24 mouse cellular contexts compared by ENCODE assay signal in the genomic region with DNA sequence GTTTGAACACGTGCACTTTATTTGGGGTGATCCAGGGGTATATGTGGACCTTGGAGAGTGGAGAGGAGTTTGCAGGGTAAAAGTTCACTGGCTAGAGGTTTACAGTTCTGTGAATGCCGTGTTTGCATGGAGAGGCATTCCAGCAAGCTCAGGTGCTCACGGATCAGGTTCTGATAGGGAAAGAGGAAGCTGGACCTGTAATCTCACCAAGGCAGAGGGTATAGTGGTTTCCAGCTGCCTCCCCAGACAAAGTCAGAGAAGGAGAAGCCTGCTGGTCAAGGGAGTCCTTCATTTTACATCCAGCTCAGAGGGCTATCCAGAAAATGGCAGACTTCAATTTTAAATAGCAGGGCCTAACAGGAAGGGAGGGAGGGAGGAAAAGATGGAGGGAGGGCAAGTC. TPM values are rescaled to one million over a fixed set of nuclear protein-coding genes. Genes with fewer than 3 reads are reported as not detected.
A peak's percentile ranks its signal among the peaks of the same experiment; 100 is the strongest.
DNase-seq lines count a peak whose midpoint lies in the region; ATAC-seq lines count a peak whose summit lies in the region.
"Had no signal": no experiment of that assay in that cellular context is flagged by ENCODE, and none has a peak within 500 bp of the region (broad histone marks: within the 10 kb centered on the region; RNA-seq: fewer than 3 reads in every experiment).

No protein-coding gene starts in this region.

- no peak for ATAC-seq in forebrain, embryonic 11.5 days (replicated peaks; ENCODE audit: low FRiP score)
- peak; percentile 69 for ATAC-seq in common myeloid progenitor, adult 5-6 weeks (replicated peaks; ENCODE audit: low read depth, poor library complexity, severe bottlenecking)
- ATAC-seq in megakaryocyte progenitor cell, adult 5-6 weeks (replicated peaks; ENCODE audit: poor library complexity), result 0 out of 2 replicates have a peak, but pooled peaks have one; percentile 39
- ATAC-seq: activated CD4-positive, CD25-positive, alpha-beta regulatory T cell, adult 4 months; forebrain, embryonic 13.5 days; forebrain, embryonic 15.5 days; forebrain, postnatal 0 days; Patski had no signal

- no peak overlapping the region for H3K4me2 ChIP-seq in forebrain, embryonic 11.5 days (ENCODE audit: low read depth, low read length, severe bottlenecking)
- H3K4me2 ChIP-seq: embryonic facial prominence, embryonic 12.5 days; forebrain, embryonic 13.5 days; forebrain, embryonic 15.5 days had no signal

- H3K27me3 ChIP-seq in forebrain, embryonic 10.5 days (ENCODE audit: poor library complexity, severe bottlenecking), result peaks cover 66% of the 10 kb centered on the region
- no peaks in the 10 kb centered on the region for H3K27me3 ChIP-seq in forebrain, embryonic 11.5 days (ENCODE audit: control insufficient read depth, insufficient read depth, low read length)
- H3K27me3 ChIP-seq: embryonic facial prominence, embryonic 12.5 days; forebrain, embryonic 13.5 days; forebrain, embryonic 15.5 days; Patski had no signal

- H3K27ac ChIP-seq in forebrain, embryonic 10.5 days, result peak overlapping the region; percentile 35; the same call in 1 of the 2 replicates
- no peak overlapping the region for H3K27ac ChIP-seq in forebrain, embryonic 11.5 days (ENCODE audit: low read depth, low read length)
- H3K27ac ChIP-seq: embryonic facial prominence, embryonic 10.5 days; embryonic facial prominence, embryonic 12.5 days; forebrain, embryonic 13.5 days; forebrain, embryonic 15.5 days had no signal

- no peak overlapping the region for H3K4me3 ChIP-seq in forebrain, embryonic 10.5 days
- no peak overlapping the region for H3K4me3 ChIP-seq in forebrain, embryonic 11.5 days (ENCODE audit: low read depth, low read length)
- H3K4me3 ChIP-seq: embryonic facial prominence, embryonic 10.5 days; embryonic facial prominence, embryonic 12.5 days; forebrain, embryonic 13.5 days; forebrain, embryonic 15.5 days had no signal

- no peaks in the 10 kb centered on the region for H3K9me3 ChIP-seq in forebrain, embryonic 10.5 days
- no peaks in the 10 kb centered on the region for H3K9me3 ChIP-seq in forebrain, embryonic 11.5 days (ENCODE audit: control insufficient read depth, low read length)
- H3K9me3 ChIP-seq: embryonic facial prominence, embryonic 10.5 days; embryonic facial prominence, embryonic 12.5 days; forebrain, embryonic 13.5 days; forebrain, embryonic 15.5 days had no signal

- 84% methylated on average over 3 of the region's 3 CpGs for WGBS in forebrain, embryonic 10.5 days
- 80% methylated on average over 3 of the region's 3 CpGs for WGBS in forebrain, embryonic 11.5 days

- no peak overlapping the region for H3K9ac ChIP-seq in forebrain, embryonic 11.5 days (ENCODE audit: low read length)
- H3K9ac ChIP-seq: embryonic facial prominence, embryonic 12.5 days; forebrain, embryonic 13.5 days; forebrain, embryonic 15.5 days; forebrain, postnatal 0 days had no signal

- no peaks in the 10 kb centered on the region for H3K36me3 ChIP-seq in forebrain, embryonic 10.5 days (replicated peaks)
- no peaks in the 10 kb centered on the region for H3K36me3 ChIP-seq in forebrain, embryonic 11.5 days (ENCODE audit: control insufficient read depth, insufficient read depth, low read length)
- H3K36me3 ChIP-seq: embryonic facial prominence, embryonic 10.5 days; embryonic facial prominence, embryonic 12.5 days; forebrain, embryonic 15.5 days had no signal

- no peak for DNase-seq in forebrain, embryonic 10.5 days (ENCODE audit: extremely low spot score, low spot score)
- DNase-seq in forebrain, embryonic 11.5 days (ENCODE audit: low spot score), result no peak
- DNase-seq in 416B (ENCODE audit: low read depth), result peak; percentile 44
- no peak for DNase-seq in gastrocnemius, adult 8-10 months (ENCODE audit: low spot score in 2 of 2)
- no peak for DNase-seq in left cerebral cortex, adult 11 months (ENCODE audit: low spot score)
- DNase-seq: adrenal gland, adult 8-10 months; adrenal gland, postnatal 14 days; adrenal gland, postnatal 36 days; cerebellum, adult 11-12 months; cerebellum, adult 2 months; cerebellum, adult 9-10 months; cerebellum, postnatal 14 days; cerebellum, postnatal 36 days; forebrain, postnatal 0 days had no signal

- H3K4me1 ChIP-seq in forebrain, embryonic 10.5 days, result peaks cover 43% of the 10 kb centered on the region
- H3K4me1 ChIP-seq in forebrain, embryonic 11.5 days (replicated peaks; ENCODE audit: control insufficient read depth, insufficient read depth, low read length), result peaks cover 10% of the 10 kb centered on the region

RNA-seq across cellular contexts. Expression of a gene that starts 28.2 kb away (rescaled TPM):
- polyA plus RNA-seq in forebrain, embryonic 10.5 days (2016; fragmentation: Nextera tagmentation; extraction: Ambion mirVana), result 0.06 and 0.12 TPM in 2 replicates
- 0.12 and 0.13 TPM in 2 replicates for polyA plus RNA-seq in forebrain, embryonic 11.5 days (2014; fragmentation: Nextera tagmentation; extraction: Ambion mirVana)
- 0.09 TPM in 1 of 2 replicates, not detected in the other for total RNA-seq in common myeloid progenitor, adult 5-6 weeks (2017)
- total RNA-seq in megakaryocyte progenitor cell, adult 5-6 weeks (2015), result 0.05 TPM in 1 of 2 replicates, not detected in the other
- total RNA-seq in megakaryocyte progenitor cell, adult 5-6 weeks (2017), result 0.04 TPM in 1 of 2 replicates, not detected in the other
- total RNA-seq in gastrocnemius, adult 8-10 months (2022), result 1 to 10 TPM in 3 of 4 experiments, not detected in 1; 1.2 to 2.4 (median 2.4) TPM
- polyA plus RNA-seq: activated CD4-positive, CD25-positive, alpha-beta regulatory T cell, adult 4 months had no signal

RNA-seq across cellular contexts. Expression of a gene that starts 58.7 kb away (rescaled TPM):
- polyA plus RNA-seq in forebrain, embryonic 10.5 days (2016; fragmentation: Nextera tagmentation; extraction: Ambion mirVana), result not detected in 2 replicates
- 0.24 TPM in 1 of 2 replicates, not detected in the other for polyA plus RNA-seq in forebrain, embryonic 11.5 days (2014; fragmentation: Nextera tagmentation; extraction: Ambion mirVana)
- total RNA-seq in common myeloid progenitor, adult 5-6 weeks (2017), result not detected in 2 replicates
- total RNA-seq in megakaryocyte progenitor cell, adult 5-6 weeks (2015), result not detected in 2 replicates
- not detected in 2 replicates for total RNA-seq in megakaryocyte progenitor cell, adult 5-6 weeks (2017)
- 10 to 100 TPM; 49.1 to 54.8 (median 53.1) TPM for total RNA-seq in gastrocnemius, adult 8-10 months (2022)
- total RNA-seq: adrenal gland, adult 18-20 months; adrenal gland, adult 8-10 months; adrenal gland, postnatal 14 days; adrenal gland, postnatal 36 days; ES-E14; forebrain, postnatal 0 days had no signal
- polyA plus RNA-seq: activated CD4-positive, CD25-positive, alpha-beta regulatory T cell, adult 4 months; embryonic facial prominence, embryonic 10.5 days; forebrain, embryonic 13.5 days; forebrain, embryonic 15.5 days; Patski had no signal

Comparison
In these comparisons a context has a peak if more than half of its experiments do, and no peak if none do; other contexts are left out.
1. RNA of a gene that starts 58.7 kb away (total RNA-seq): 49.1 to 54.8 TPM in gastrocnemius, adult 8-10 months; not detected in common myeloid progenitor, adult 5-6 weeks and not detected in megakaryocyte progenitor cell, adult 5-6 weeks; every median in the first group is over 10 times any median in the second.